In genomic region chr5:122125211-122125760, GRCm38 (mm10) we compare ENCODE assay signal across 25 mouse cellular contexts. TPM values are rescaled to one million over a fixed set of nuclear protein-coding genes. Genes with fewer than 3 reads are reported as not detected.
DNase-seq lines count a peak whose midpoint lies in the region; ATAC-seq lines count a peak whose summit lies in the region.
"Had no signal": no experiment of that assay in that cellular context is flagged by ENCODE, and none has a peak within 500 bp of the region (broad histone marks: within the 10 kb centered on the region; RNA-seq: fewer than 3 reads in every experiment).

No protein-coding gene starts in this region.

- DNase-seq in kidney, postnatal 10 days, result peak; percentile 16
- DNase-seq in kidney, adult 11 months, result no peak
- peak; percentile 66 for DNase-seq in midbrain, embryonic 11.5 days (ENCODE audit: low spot score, missing footprints)
- DNase-seq in thymus, postnatal 14 days, result peak; percentile 68
- DNase-seq in heart, adult 11 months, result no peak
- DNase-seq: adrenal gland, postnatal 14 days; cerebellum, adult 2 months; cerebellum, postnatal 10 days; embryo, embryonic 11 days; gastrocnemius, adult 2 months; gastrocnemius, postnatal 25 days; heart, adult 18-20 months; heart, postnatal 14 days had no signal

- H3K4me2 ChIP-seq in midbrain, embryonic 11.5 days, result no peak overlapping the region
- H3K4me2 ChIP-seq in midbrain, embryonic 16.5 days (ENCODE audit: low read length), result no peak overlapping the region
- H3K4me2 ChIP-seq: embryonic facial prominence, embryonic 15.5 days; heart, embryonic 15.5 days; hindbrain, embryonic 13.5 days had no signal

- WGBS in midbrain, embryonic 11.5 days, result 80% methylated on average over 8 of the region's 8 CpGs
- WGBS in midbrain, embryonic 16.5 days, result 84% methylated on average over 8 of the region's 8 CpGs

- H3K4me3 ChIP-seq in midbrain, embryonic 11.5 days (ENCODE audit: low read depth, low read length), result no peak overlapping the region
- H3K4me3 ChIP-seq in midbrain, embryonic 16.5 days (ENCODE audit: low read depth, low read length), result no peak overlapping the region
- H3K4me3 ChIP-seq: embryonic facial prominence, embryonic 15.5 days; erythroblast, embryonic 14.5 days; forebrain, embryonic 10.5 days; gastrocnemius, adult 2 months; heart, embryonic 10.5 days; heart, embryonic 15.5 days; hindbrain, embryonic 13.5 days had no signal

- no peak overlapping the region for H3K9ac ChIP-seq in midbrain, embryonic 11.5 days (ENCODE audit: low read length)
- no peak overlapping the region for H3K9ac ChIP-seq in midbrain, embryonic 16.5 days (ENCODE audit: low read depth, low read length)
- H3K9ac ChIP-seq: embryonic facial prominence, embryonic 15.5 days; heart, embryonic 15.5 days; hindbrain, embryonic 13.5 days had no signal

- H3K36me3 ChIP-seq in midbrain, embryonic 11.5 days (ENCODE audit: control insufficient read depth, insufficient read depth, low read length), result no peaks in the 10 kb centered on the region
- H3K36me3 ChIP-seq in midbrain, embryonic 16.5 days (ENCODE audit: control insufficient read depth, insufficient read depth, low read length), result no peaks in the 10 kb centered on the region
- H3K36me3 ChIP-seq: embryonic facial prominence, embryonic 15.5 days; forebrain, embryonic 10.5 days; heart, embryonic 10.5 days; heart, embryonic 15.5 days; hindbrain, embryonic 13.5 days had no signal

- H3K27ac ChIP-seq in midbrain, embryonic 11.5 days (ENCODE audit: low read depth, low read length), result no peak overlapping the region
- H3K27ac ChIP-seq in midbrain, embryonic 16.5 days (ENCODE audit: low read length), result no peak overlapping the region
- H3K27ac ChIP-seq: embryonic facial prominence, embryonic 15.5 days; forebrain, embryonic 10.5 days; gastrocnemius, adult 2 months; heart, embryonic 10.5 days; heart, embryonic 15.5 days; hindbrain, embryonic 13.5 days had no signal

- no peaks in the 10 kb centered on the region for H3K9me3 ChIP-seq in midbrain, embryonic 11.5 days (ENCODE audit: control insufficient read depth, low read length)
- no peaks in the 10 kb centered on the region for H3K9me3 ChIP-seq in midbrain, embryonic 16.5 days (replicated peaks; ENCODE audit: control insufficient read depth, low read length, poor library complexity, severe bottlenecking)
- H3K9me3 ChIP-seq: embryonic facial prominence, embryonic 15.5 days; forebrain, embryonic 10.5 days; heart, embryonic 10.5 days; heart, embryonic 15.5 days; hindbrain, embryonic 13.5 days had no signal

- H3K27me3 ChIP-seq in midbrain, embryonic 11.5 days (ENCODE audit: control insufficient read depth, insufficient read depth, low read length), result no peaks in the 10 kb centered on the region
- H3K27me3 ChIP-seq in midbrain, embryonic 16.5 days (ENCODE audit: control insufficient read depth, insufficient read depth, low read depth, low read length), result no peaks in the 10 kb centered on the region
- H3K27me3 ChIP-seq: embryonic facial prominence, embryonic 15.5 days; heart, embryonic 15.5 days had no signal

- no peak for ATAC-seq in midbrain, embryonic 11.5 days (ENCODE audit: low FRiP score)
- no peak for ATAC-seq in midbrain, embryonic 16.5 days
- ATAC-seq in cerebellum, adult (ENCODE audit: insufficient number of reproducible peaks, low FRiP score, low TSS enrichment), result no peak
- ATAC-seq: activated CD4-positive, CD25-positive, alpha-beta regulatory T cell, adult 4 months; forebrain, embryonic 14.5 days; Patski had no signal

- H3K4me1 ChIP-seq in midbrain, embryonic 11.5 days (ENCODE audit: control insufficient read depth, insufficient read depth, low read length), result no peaks in the 10 kb centered on the region
- no peaks in the 10 kb centered on the region for H3K4me1 ChIP-seq in midbrain, embryonic 16.5 days (ENCODE audit: control insufficient read depth, insufficient read depth, low read length)
- H3K4me1 ChIP-seq: hindbrain, embryonic 13.5 days had no signal

RNA-seq across cellular contexts. Expression of gene Ccdc63, which starts 15.3 kb away (rescaled TPM):
- 0.03 TPM in 1 of 2 replicates, not detected in the other for polyA plus RNA-seq in midbrain, embryonic 11.5 days (2014; fragmentation: Nextera tagmentation; extraction: Ambion mirVana)
- polyA plus RNA-seq in midbrain, embryonic 16.5 days (2015; fragmentation: Nextera tagmentation; extraction: Ambion mirVana), result 0.24 and 0.25 TPM in 2 replicates
- polyA plus RNA-seq: embryonic facial prominence, embryonic 11.5 days; erythroblast, embryonic 14.5 days; forebrain, embryonic 10.5 days; forebrain, embryonic 14.5 days; hindbrain, embryonic 13.5 days; Patski had no signal

RNA-seq across cellular contexts. Expression of gene Myl2, which starts 24.5 kb away (rescaled TPM):
- polyA plus RNA-seq in midbrain, embryonic 11.5 days (2014; fragmentation: Nextera tagmentation; extraction: Ambion mirVana), result 0.29 TPM in 1 of 2 replicates, not detected in the other
- polyA plus RNA-seq in midbrain, embryonic 16.5 days (2015; fragmentation: Nextera tagmentation; extraction: Ambion mirVana), result 1.6 and 2.4 TPM in 2 replicates
- polyA plus RNA-seq: activated CD4-positive, CD25-positive, alpha-beta regulatory T cell, adult 4 months; erythroblast, embryonic 14.5 days; forebrain, embryonic 10.5 days; Patski had no signal

RNA-seq across cellular contexts. Expression of gene Ppp1cc, which starts 32.8 kb away (rescaled TPM):
- polyA plus RNA-seq in midbrain, embryonic 11.5 days (2014; fragmentation: Nextera tagmentation; extraction: Ambion mirVana), result 311 and 338 TPM in 2 replicates
- polyA plus RNA-seq in midbrain, embryonic 16.5 days (2015; fragmentation: Nextera tagmentation; extraction: Ambion mirVana), result 188 and 193 TPM in 2 replicates

Comparison
In these comparisons a context has a peak if more than half of its experiments do, and no peak if none do; other contexts are left out.
1. DNase-seq: peak in kidney, postnatal 10 days (single experiment), midbrain, embryonic 11.5 days (single experiment) and thymus, postnatal 14 days (single experiment); none in kidney, adult 11 months (single experiment) and heart, adult 11 months (single experiment).